Mouse (Mus musculus) kidney, adult 2 months (tissue): ENCODE measurements around the gene Pemt. TPM values are rescaled to one million over a fixed set of nuclear protein-coding genes. Genes with fewer than 3 reads are reported as not detected.
A peak's percentile ranks its signal among the peaks of the same experiment; 100 is the strongest.

Source experiments
- DNase-seq: peaks from one replicate; pipeline ENCODE4 v3.0.0; 2021
- H3K27ac ChIP-seq: fragments of 200-500 bp; 2 replicates; pipeline ENCODE4 v1.5.1; 2012; ENCODE audit warnings: low read depth, low read length, control low read depth, inconsistent platforms; ENCODE audit not compliant: insufficient read depth
- H3K27me3 ChIP-seq: fragments of 200-500 bp; replicated peaks from 2 replicates; pipeline ENCODE4 v1.6.1; 2012; ENCODE audit warnings: mild to moderate bottlenecking, moderate library complexity, low read length, inconsistent platforms; ENCODE audit not compliant: control insufficient read depth, insufficient read depth
- H3K36me3 ChIP-seq: fragments of 200-500 bp; 2 replicates; pipeline ENCODE4 v1.6.1; 2012; ENCODE audit warnings: mild to moderate bottlenecking, moderate library complexity, low read length, inconsistent platforms; ENCODE audit not compliant: control insufficient read depth, insufficient read depth
- H3K4me1 ChIP-seq: fragments of 200-500 bp; 2 replicates; pipeline ENCODE4 v1.6.1; 2011; ENCODE audit warnings: low read length; ENCODE audit not compliant: control insufficient read depth, insufficient read depth
- H3K4me3 ChIP-seq: fragments of 200-500 bp; 2 replicates; pipeline ENCODE4 v1.5.1; 2011; ENCODE audit warnings: mild to moderate bottlenecking, low read depth, low read length, control low read depth; ENCODE audit not compliant: insufficient read depth
- CTCF ChIP-seq: fragments of 200-500 bp; conservative IDR thresholded peaks from 2 replicates; pipeline ENCODE4 v1.5.1; 2011; ENCODE audit warnings: low read depth, mild to moderate bottlenecking, control low read depth, low read length, moderate library complexity, mixed read lengths; ENCODE audit not compliant: insufficient read depth, insufficient read length
- POLR2A ChIP-seq: fragments of 200-500 bp; IDR thresholded peaks from one replicate; pipeline ENCODE4 v1.6.1; 2011; ENCODE audit warnings: low read depth, low read length, control low read depth
- WGBS: fragments of 180-500 bp; shearing (Covaris S2); methylation state at CpG from one replicate; pipeline ENCODE4 v1.1.7; 2018; 5-methylcytosine and 5-hydroxymethylcytosine counted together
- polyA plus RNA-seq: library from polyadenylated mRNA; depleted of rRNA; stranded (reverse); fragments of >200 nt; gene quantifications from 2 replicates; pipeline ENCODE4 v1.2.3, GENCODE M21; 2012; rRNA removed

The Pemt gene
- polyA plus RNA-seq, 1 experiment, result 7.1 TPM

DNA sequence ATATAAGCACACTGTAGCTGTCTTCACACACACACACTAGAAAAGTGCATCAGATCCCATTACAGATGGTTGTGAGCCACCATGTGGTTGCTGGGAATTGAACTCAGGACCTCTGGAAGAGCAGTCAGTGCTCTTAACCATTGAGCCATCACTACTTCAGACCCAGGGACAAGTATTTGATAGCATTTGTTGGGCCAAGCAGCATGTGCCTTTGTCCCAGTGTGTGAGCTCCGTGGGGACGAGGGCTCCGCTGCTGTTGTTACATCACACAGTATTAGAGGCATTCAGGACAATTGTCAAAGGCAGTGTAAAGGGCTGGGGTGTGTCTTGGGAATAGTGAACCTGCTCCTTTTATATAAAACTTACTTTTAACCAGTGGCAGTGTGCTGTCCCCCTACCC lies 109.3 kb downstream of the Pemt start:
- H3K4me1 ChIP-seq, result peaks cover 19% of the 10 kb centered on the region

DNA sequence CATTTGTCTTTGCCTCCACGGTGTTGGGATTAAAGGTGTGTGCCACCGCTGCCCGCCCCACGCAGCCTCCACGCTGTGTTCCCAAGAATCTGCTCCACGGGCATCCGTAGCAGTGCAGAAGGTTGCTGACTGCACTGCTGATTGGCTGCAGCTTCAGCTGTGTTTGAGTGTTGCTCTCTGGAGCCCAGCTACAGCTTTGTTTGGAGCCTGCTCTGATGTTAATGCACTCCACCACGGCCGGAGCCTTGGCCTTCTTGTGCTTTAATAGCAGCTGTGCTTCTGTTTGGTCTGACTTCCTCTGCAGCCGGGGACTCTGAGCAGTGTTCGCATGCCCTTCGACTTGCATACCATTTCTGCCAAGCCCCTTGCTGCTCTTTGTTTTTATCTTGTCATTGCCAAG lies 112.3 kb downstream of the Pemt start:
- DNase-seq, result no peak
- Histone ChIP-seq H3K4me1 (0 out of 2 replicates have a peak, but pooled peaks cover 3% of the 10 kb centered on the region), H3K27me3 (no peaks in the 10 kb centered on the region), H3K27ac (no peak overlapping the region), H3K36me3 (no peaks in the 10 kb centered on the region), H3K4me3 (no peak overlapping the region)
- no peak for TF ChIP-seq CTCF
- no peak for TF ChIP-seq POLR2A
- 78% methylated on average over 12 of the region's 12 CpGs for WGBS

More for the DNA sequence above, 109.3 kb downstream of the Pemt start:
- WGBS, result 89% methylated on average over 3 of the region's 3 CpGs
- Histone ChIP-seq H3K27ac (no peak overlapping the region), H3K27me3 (no peaks in the 10 kb centered on the region), H3K36me3 (no peaks in the 10 kb centered on the region), H3K4me3 (no peak overlapping the region)
- no peak for TF ChIP-seq POLR2A
- TF ChIP-seq CTCF, result no peak
- DNase-seq, result no peak

DNA sequence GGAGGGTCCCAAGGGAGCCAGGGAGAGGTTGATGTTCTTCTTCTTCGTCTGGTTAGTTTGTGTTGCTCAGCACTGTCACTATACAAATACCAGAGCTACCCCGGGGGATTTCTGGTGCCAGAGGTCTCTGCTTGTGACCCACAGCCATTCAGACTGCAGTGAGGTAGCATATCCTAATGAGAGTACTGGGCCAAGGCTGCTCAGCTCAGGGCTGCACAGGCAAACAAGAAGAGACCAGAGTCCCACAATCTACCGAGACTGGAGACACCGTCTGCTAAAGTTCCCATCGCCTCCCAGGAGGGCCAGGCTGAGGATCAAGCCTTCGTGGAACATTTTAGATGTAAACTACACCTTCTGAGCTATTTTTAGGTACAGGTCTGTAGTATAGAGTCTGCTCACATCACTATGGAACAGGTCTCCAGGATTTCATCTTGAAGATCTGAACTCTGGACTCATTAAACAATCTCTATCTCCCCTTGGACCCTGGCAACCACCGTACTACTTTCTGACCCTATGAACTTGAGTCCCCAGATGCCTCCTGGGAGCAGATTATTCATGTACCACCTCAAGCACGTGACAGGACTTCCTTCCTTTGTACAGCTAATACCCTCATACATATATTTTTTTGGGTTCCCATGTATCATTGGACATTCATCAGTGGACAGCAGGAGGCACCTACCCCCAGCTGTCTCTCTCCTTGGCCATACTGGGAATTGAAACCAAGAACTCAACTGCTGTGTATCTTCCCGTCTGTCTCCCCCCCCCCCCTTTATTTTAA lies 113.5 kb downstream of the Pemt start:
- DNase-seq, result no peak
- Histone ChIP-seq H3K36me3 (no peaks in the 10 kb centered on the region), H3K27ac (no peak overlapping the region), H3K27me3 (no peaks in the 10 kb centered on the region), H3K4me3 (no peak overlapping the region), H3K4me1 (0 out of 2 replicates have a peak, but pooled peaks cover 3% of the 10 kb centered on the region)
- TF ChIP-seq POLR2A, result no peak
- TF ChIP-seq CTCF, result no peak
- WGBS, result 50% methylated on average over 9 of the region's 9 CpGs

DNA sequence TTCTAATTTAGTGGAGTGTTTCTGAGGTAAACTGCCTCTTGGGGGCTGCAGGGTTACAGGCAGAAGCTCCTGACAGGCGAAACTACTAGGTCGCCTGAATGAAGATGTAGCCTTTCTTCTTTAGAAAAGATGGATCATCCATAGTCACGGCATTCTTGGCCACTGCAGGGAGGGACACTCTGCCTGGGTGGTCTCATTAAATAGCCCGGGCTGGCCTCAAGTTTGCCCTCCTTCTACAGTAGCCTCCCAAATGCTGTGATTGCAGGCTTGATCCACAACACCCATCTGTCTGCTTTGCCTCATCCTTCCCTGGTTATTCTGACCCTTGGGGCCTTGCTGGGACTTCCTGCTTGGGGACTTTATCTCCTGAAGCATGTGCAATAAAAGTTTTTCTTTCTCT lies 116.3 kb downstream of the Pemt start:
- H3K27me3 ChIP-seq, result no peaks in the 10 kb centered on the region
- DNase-seq, result no peak
- 0 out of 2 replicates have a peak, but pooled peaks cover 3% of the 10 kb centered on the region for H3K4me1 ChIP-seq
- 66% methylated on average over 4 of the region's 4 CpGs for WGBS
- H3K36me3 ChIP-seq, result no peaks in the 10 kb centered on the region
- no peak overlapping the region for H3K4me3 ChIP-seq
- H3K27ac ChIP-seq, result no peak overlapping the region
- TF ChIP-seq POLR2A (no peak), CTCF (no peak)

DNA sequence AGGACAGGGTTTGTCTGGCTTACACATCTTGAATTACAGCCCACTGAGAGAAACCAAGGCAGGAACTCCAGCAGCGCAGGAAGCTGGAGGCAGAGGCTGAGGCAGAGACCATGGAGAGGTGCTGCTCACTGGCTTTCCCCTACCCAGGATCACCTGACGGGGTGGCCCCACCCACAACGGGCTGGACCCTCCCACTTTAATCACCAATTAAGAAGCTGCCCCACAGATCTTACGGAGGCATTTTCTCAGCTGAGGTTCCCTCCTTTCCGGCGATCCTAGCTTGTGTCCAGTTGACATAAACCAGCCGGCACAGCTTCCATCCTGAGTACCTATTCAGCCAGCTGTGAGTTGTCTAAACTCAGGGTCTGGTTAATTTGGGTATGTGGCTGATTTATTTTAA lies 125.0 kb downstream of the Pemt start:
- TF ChIP-seq POLR2A (no peak), CTCF (no peak)
- DNase-seq, result peak; percentile 84
- Histone ChIP-seq H3K4me3 (peak overlapping the region; percentile 26), H3K27ac (no peak overlapping the region), H3K4me1 (no peaks in the 10 kb centered on the region; the same call in 1 of the 2 replicates), H3K36me3 (no peaks in the 10 kb centered on the region), H3K27me3 (no peaks in the 10 kb centered on the region)
- WGBS, result 34% methylated on average over 7 of the region's 7 CpGs

Other genes with a start within 250 kb of the Pemt start
- 45.6 and 48.9 TPM in 2 replicates for gene Flcn, start 236.5 kb downstream of the Pemt start, polyA plus RNA-seq
- 36.2 and 39.3 TPM in 2 replicates for gene Nt5m, start 207.0 kb downstream of the Pemt start, polyA plus RNA-seq
- gene Cops3, start 206.7 kb downstream of the Pemt start, polyA plus RNA-seq, result 19.7 and 22.7 TPM in 2 replicates
- gene Med9, start 98.3 kb downstream of the Pemt start, polyA plus RNA-seq, result 20.4 and 25.7 TPM in 2 replicates
- 7.2 and 8.9 TPM in 2 replicates for gene Rasd1, start 81.5 kb downstream of the Pemt start, polyA plus RNA-seq
- gene Rai1, start 58.5 kb upstream of the Pemt start, polyA plus RNA-seq, result 26.1 and 29.2 TPM in 2 replicates
- 89.1 and 123 TPM in 2 replicates for gene Srebf1, start 176.1 kb upstream of the Pemt start, polyA plus RNA-seq